Mouse (Mus musculus): Measurements from ENCODE around the gene Wdr43. TPM values are rescaled to one million over a fixed set of nuclear protein-coding genes. Genes with fewer than 3 reads are reported as not detected.

The Wdr43 gene
- polyA plus RNA-seq, 1 experiment from 2014 or later: 89.9 TPM

DNA sequence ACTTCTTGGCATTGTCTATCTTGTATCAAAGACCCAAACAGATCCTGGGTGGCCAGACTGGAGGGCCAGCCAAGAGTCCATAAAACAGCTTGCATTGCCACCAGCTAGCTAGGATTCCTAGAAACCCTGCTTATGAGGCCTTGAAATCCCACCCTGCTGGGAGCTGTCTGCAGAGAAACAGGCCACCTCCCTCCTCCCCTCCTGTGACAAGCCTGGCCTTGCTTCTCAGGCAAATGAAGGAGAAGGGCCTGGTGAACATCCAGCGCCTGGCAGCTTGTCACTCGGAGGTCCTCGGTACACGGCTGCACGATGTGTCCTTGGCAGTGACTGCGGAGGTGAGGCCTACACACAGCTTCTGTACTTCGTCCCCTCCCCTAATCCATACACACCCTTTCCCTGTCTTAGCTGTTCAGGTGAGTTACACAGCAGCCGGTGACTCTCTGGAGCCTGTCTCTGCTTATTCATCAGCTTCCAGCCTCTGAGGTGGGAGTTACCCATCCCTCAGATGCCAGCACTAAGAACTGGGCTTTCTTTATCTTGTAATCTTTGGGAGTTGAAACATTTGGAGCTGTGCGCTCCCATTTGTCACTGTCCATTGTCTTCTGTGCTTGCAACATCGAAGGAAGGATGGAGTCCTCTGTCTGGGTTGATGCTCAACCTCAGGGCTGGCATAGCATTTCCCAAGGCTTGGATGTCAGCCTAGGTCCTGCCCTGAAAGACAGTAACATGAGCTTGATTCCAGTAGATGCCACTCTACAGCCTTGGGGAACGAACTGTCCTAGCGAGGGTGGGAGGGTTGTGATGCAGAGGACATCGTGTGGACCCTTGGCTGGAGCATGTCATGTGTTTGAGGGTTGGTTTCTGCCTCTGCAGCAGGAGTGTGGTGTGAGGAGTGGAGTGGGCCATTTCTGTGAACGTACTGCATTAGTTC is 90.1 kb downstream of the Wdr43 start:
- H3K9ac ChIP-seq (ENCODE audit: low read length): no peak overlapping the region
- H3K36me3 ChIP-seq (ENCODE audit: control insufficient read depth, insufficient read depth, low read length): no peaks in the 10 kb centered on the region
- H3K4me1 ChIP-seq (ENCODE audit: control insufficient read depth, insufficient read depth, low read length): no peaks in the 10 kb centered on the region
- H3K27me3 ChIP-seq (ENCODE audit: control insufficient read depth, insufficient read depth, low read length): no peaks in the 10 kb centered on the region
- ATAC-seq (ENCODE audit: insufficient read depth, low FRiP score, low TSS enrichment): no peak
- no peak overlapping the region for H3K27ac ChIP-seq (ENCODE audit: low read depth, low read length)
- no peaks in the 10 kb centered on the region; the same call in 1 of the 2 replicates for H3K9me3 ChIP-seq (ENCODE audit: control insufficient read depth, low read length)
- no peak for DNase-seq (ENCODE audit: low spot score)
- 86% methylated on average over 14 of the region's 14 CpGs for WGBS
- no peak overlapping the region for H3K4me2 ChIP-seq (ENCODE audit: low read depth)
- no peak overlapping the region for H3K4me3 ChIP-seq (ENCODE audit: low read depth, low read length)

DNA sequence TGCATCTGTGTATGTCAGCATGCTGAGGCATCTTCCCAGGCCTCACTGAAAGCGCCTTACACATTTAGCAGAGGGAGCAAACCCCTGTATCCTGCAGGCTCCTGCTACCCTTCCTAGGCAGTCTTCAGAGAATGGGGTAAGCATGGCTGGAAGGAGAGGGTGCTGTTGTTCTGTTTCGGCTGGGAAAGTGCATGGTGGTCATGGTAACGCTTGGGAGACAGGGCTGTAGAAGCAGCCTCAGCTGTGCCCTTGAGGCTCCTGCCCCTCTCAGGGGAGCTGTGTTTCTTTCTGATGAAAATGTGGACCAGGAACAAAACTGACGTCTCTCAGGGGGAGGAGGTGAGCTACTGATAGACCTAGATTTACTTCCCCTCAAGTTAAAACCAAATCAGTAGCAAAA is 92.0 kb downstream of the Wdr43 start:
- DNase-seq (ENCODE audit: low spot score) (no peak), ATAC-seq (ENCODE audit: insufficient read depth, low FRiP score, low TSS enrichment) (no peak)
- H3K27ac ChIP-seq (ENCODE audit: low read depth, low read length): no peak overlapping the region
- no peaks in the 10 kb centered on the region for H3K27me3 ChIP-seq (ENCODE audit: control insufficient read depth, insufficient read depth, low read length)
- WGBS: 47% methylated on average over 4 of the region's 4 CpGs
- no peak overlapping the region for H3K4me3 ChIP-seq (ENCODE audit: low read depth, low read length)
- H3K9me3 ChIP-seq (ENCODE audit: control insufficient read depth, low read length): no peaks in the 10 kb centered on the region; the same call in 1 of the 2 replicates
- no peak overlapping the region for H3K4me2 ChIP-seq (ENCODE audit: low read depth)
- H3K9ac ChIP-seq (ENCODE audit: low read length): no peak overlapping the region
- no peaks in the 10 kb centered on the region for H3K36me3 ChIP-seq (ENCODE audit: control insufficient read depth, insufficient read depth, low read length)
- H3K4me1 ChIP-seq (ENCODE audit: control insufficient read depth, insufficient read depth, low read length): no peaks in the 10 kb centered on the region

Other genes starting within 250 kb of the Wdr43 start
- gene Gm4707, start 156.0 kb upstream of the Wdr43 start, polyA plus RNA-seq (2014; fragmentation: Nextera tagmentation; extraction: Ambion mirVana): 1.5 and 1.7 TPM in 2 replicates
- 68.9 and 73.7 TPM in 2 replicates for gene Smchd1, start 140.6 kb upstream of the Wdr43 start, polyA plus RNA-seq (2014; fragmentation: Nextera tagmentation; extraction: Ambion mirVana)
- 51.2 and 54.7 TPM in 2 replicates for gene Ndc80, start 89.0 kb upstream of the Wdr43 start, polyA plus RNA-seq (2014; fragmentation: Nextera tagmentation; extraction: Ambion mirVana)
- gene Spdya, start 63.8 kb upstream of the Wdr43 start, polyA plus RNA-seq (2014; fragmentation: Nextera tagmentation; extraction: Ambion mirVana): 0.96 and 1.6 TPM in 2 replicates
- not detected in 2 replicates for gene Togaram2, start 57.4 kb downstream of the Wdr43 start, polyA plus RNA-seq (2014; fragmentation: Nextera tagmentation; extraction: Ambion mirVana)
- gene Pcare, start 137.0 kb downstream of the Wdr43 start, polyA plus RNA-seq (2014; fragmentation: Nextera tagmentation; extraction: Ambion mirVana): not detected in 2 replicates
- 5.9 and 6.7 TPM in 2 replicates for gene Clip4, start 152.6 kb downstream of the Wdr43 start, polyA plus RNA-seq (2014; fragmentation: Nextera tagmentation; extraction: Ambion mirVana)

Data from neural tube, embryonic 11.5 days (tissue).